Mouse (Mus musculus) MEL (cell line): ENCODE measurements around the gene Ezh1. TPM values are rescaled to one million over a fixed set of nuclear protein-coding genes. Genes with fewer than 3 reads are reported as not detected.

Experiments
- DNase-seq: peaks from one replicate; pipeline ENCODE4 v3.0.0; 2011; ENCODE audit warnings: low read depth, low spot score
- H3K27ac ChIP-seq: 2 replicates; pipeline ENCODE4 v1.5.1; 2012; ENCODE audit warnings: low read depth, mild to moderate bottlenecking, control low read depth, low read length, moderate library complexity; ENCODE audit not compliant: control insufficient read depth
- H3K27me3 ChIP-seq, 2 experiments: fragments of 150-350 bp in 1 of 2; sonication (generic) in 1 of 2; 2 replicates each; pipeline ENCODE4 v1.6.1; 2012; ENCODE audit warnings: low read length in 2 of 2, mild to moderate bottlenecking in 2 of 2, improper control_type of control experiment in 1 of 2, moderate library complexity in 1 of 2; ENCODE audit not compliant: insufficient read depth in 2 of 2, control insufficient read depth in 1 of 2
- H3K36me3 ChIP-seq, 2 experiments: 2 replicates each; pipeline ENCODE4 v1.6.1; 2012 to 2014; ENCODE audit warnings: low read length in 2 of 2, improper control_type of control experiment in 1 of 2, inconsistent platforms in 1 of 2, mild to moderate bottlenecking in 1 of 2; ENCODE audit not compliant: insufficient read depth in 2 of 2, control insufficient read depth in 1 of 2
- H3K4me1 ChIP-seq, 2 experiments: fragments of 150-350 bp in 1 of 2; sonication (generic) in 1 of 2; 2 replicates each; pipeline ENCODE4 v1.6.1; 2012; ENCODE audit warnings: low read length in 2 of 2, improper control_type of control experiment in 1 of 2, mild to moderate bottlenecking in 1 of 2; ENCODE audit not compliant: insufficient read depth in 2 of 2, control insufficient read depth in 1 of 2
- H3K4me3 ChIP-seq, 2 experiments: fragments of 150-350 bp in 1 of 2; sonication (generic) in 1 of 2; 2 replicates each; pipeline ENCODE4 v1.5.1; 2012; ENCODE audit warnings: low read depth in 2 of 2, low read length in 2 of 2, mild to moderate bottlenecking in 2 of 2, moderate library complexity in 2 of 2, control low read depth in 1 of 2, improper control_type of control experiment in 1 of 2; ENCODE audit not compliant: control insufficient read depth in 1 of 2, insufficient read depth in 1 of 2
- H3K79me2 ChIP-seq: 2 replicates; pipeline ENCODE4 v1.6.1; 2012; ENCODE audit warnings: mild to moderate bottlenecking, low read length, moderate library complexity; ENCODE audit not compliant: control insufficient read depth, poor library complexity, insufficient read depth
- H3K9ac ChIP-seq: 2 replicates; pipeline ENCODE4 v1.6.1; 2012; ENCODE audit warnings: low read depth, mild to moderate bottlenecking, control low read depth, low read length, moderate library complexity; ENCODE audit not compliant: control insufficient read depth, poor library complexity, severe bottlenecking
- H3K9me3 ChIP-seq: fragments of 150-350 bp; sonication (generic); replicated peaks from 2 replicates; pipeline ENCODE4 v1.6.1; 2012; ENCODE audit warnings: mild to moderate bottlenecking, low read length, improper control_type of control experiment, moderate library complexity; ENCODE audit not compliant: insufficient read depth
- BHLHE40 ChIP-seq: IDR thresholded peaks from 2 replicates; pipeline ENCODE4 v1.6.1; 2012; ENCODE audit warnings: low read depth, mild to moderate bottlenecking, inconsistent platforms, low read length, improper control_type of control experiment, borderline replicate concordance
- CHD2 ChIP-seq: IDR thresholded peaks from 2 replicates; pipeline ENCODE4 v1.6.1; 2011; ENCODE audit warnings: low read length, improper control_type of control experiment
- CTCF ChIP-seq, 3 experiments: IDR thresholded peaks in 2 of 3; conservative IDR thresholded peaks in 1 of 3; 2 replicates each; pipeline ENCODE4 v1.5.1; 2011 to 2012; ENCODE audit warnings: low read length in 3 of 3, low read depth in 2 of 3, mild to moderate bottlenecking in 2 of 3, improper control_type of control experiment in 1 of 3, inconsistent platforms in 1 of 3, mixed read lengths in 1 of 3, moderate library complexity in 1 of 3; ENCODE audit not compliant: control insufficient read depth in 1 of 3, insufficient read depth in 1 of 3, poor library complexity in 1 of 3, severe bottlenecking in 1 of 3
- E2F4 ChIP-seq: IDR thresholded peaks from 2 replicates; pipeline ENCODE4 v1.6.1; 2011; ENCODE audit warnings: low read depth, low read length, improper control_type of control experiment, borderline replicate concordance
- ELF1 ChIP-seq: IDR thresholded peaks from 2 replicates; pipeline ENCODE4 v1.6.1; 2014; ENCODE audit warnings: low read depth, mild to moderate bottlenecking, inconsistent platforms, low read length, improper control_type of control experiment, moderate library complexity
- GABPA ChIP-seq: IDR thresholded peaks from 2 replicates; pipeline ENCODE4 v1.6.1; 2012; ENCODE audit warnings: low read depth, mild to moderate bottlenecking, inconsistent platforms, low read length, improper control_type of control experiment, moderate library complexity
- GATA1 ChIP-seq: IDR thresholded peaks from 2 replicates; pipeline ENCODE4 v1.6.1; 2011; ENCODE audit warnings: low read depth, low read length, improper control_type of control experiment
- MAX ChIP-seq: IDR thresholded peaks from 2 replicates; pipeline ENCODE4 v1.6.1; 2011; ENCODE audit warnings: low read length, improper control_type of control experiment
- MEF2A ChIP-seq: IDR thresholded peaks from 2 replicates; pipeline ENCODE4 v1.6.1; 2014; ENCODE audit warnings: low read depth, mild to moderate bottlenecking, inconsistent platforms, low read length, improper control_type of control experiment; ENCODE audit not compliant: poor library complexity, insufficient replicate concordance, severe bottlenecking; ENCODE audit errors: extremely low read depth
- MYC ChIP-seq: IDR thresholded peaks from 2 replicates; pipeline ENCODE4 v1.6.1; 2011; ENCODE audit warnings: low read depth, mild to moderate bottlenecking, low read length, improper control_type of control experiment, moderate library complexity
- POLR2AphosphoS2 ChIP-seq: IDR thresholded peaks from 2 replicates; pipeline ENCODE4 v1.6.1; 2011; ENCODE audit warnings: low read length, improper control_type of control experiment
- RAD21 ChIP-seq: IDR thresholded peaks from 2 replicates; pipeline ENCODE4 v1.6.1; 2011; ENCODE audit warnings: mild to moderate bottlenecking, low read depth, low read length, improper control_type of control experiment
- SIN3A ChIP-seq: IDR thresholded peaks from 2 replicates; pipeline ENCODE4 v1.6.1; 2012; ENCODE audit warnings: low read length, improper control_type of control experiment, inconsistent platforms
- TBP ChIP-seq: IDR thresholded peaks from 2 replicates; pipeline ENCODE4 v1.8.0; 2011; ENCODE audit warnings: low read depth, low read length, improper control_type of control experiment
- TCF12 ChIP-seq: IDR thresholded peaks from 2 replicates; pipeline ENCODE4 v1.6.1; 2014; ENCODE audit warnings: low read depth, mild to moderate bottlenecking, inconsistent platforms, low read length, improper control_type of control experiment, moderate library complexity
- UBTF ChIP-seq: IDR thresholded peaks from 2 replicates; pipeline ENCODE4 v1.6.1; 2012; ENCODE audit warnings: low read depth, mild to moderate bottlenecking, inconsistent platforms, low read length, improper control_type of control experiment, moderate library complexity, borderline replicate concordance; ENCODE audit not compliant: insufficient read depth
- USF1 ChIP-seq: IDR thresholded peaks from 2 replicates; pipeline ENCODE4 v1.6.1; 2014; ENCODE audit warnings: low read depth, mild to moderate bottlenecking, inconsistent platforms, low read length, improper control_type of control experiment, moderate library complexity
- ZC3H11A ChIP-seq: IDR thresholded peaks from 2 replicates; pipeline ENCODE4 v1.6.1; 2012; ENCODE audit warnings: low read depth, mild to moderate bottlenecking, inconsistent platforms, low read length, improper control_type of control experiment
- ZKSCAN1 ChIP-seq: IDR thresholded peaks from 2 replicates; pipeline ENCODE4 v1.6.1; 2012; ENCODE audit warnings: low read depth, mild to moderate bottlenecking, inconsistent platforms, low read length, improper control_type of control experiment, moderate library complexity
- ZNF384 ChIP-seq: IDR thresholded peaks from 2 replicates; pipeline ENCODE4 v1.6.1; 2012; ENCODE audit warnings: low read depth, mild to moderate bottlenecking, inconsistent platforms, low read length, improper control_type of control experiment
- polyA plus RNA-seq, 2 experiments: library from polyadenylated mRNA; stranded (reverse) in 1 of 2; unstranded in 1 of 2; fragments of >175 nt in 1 of 2; fragments of >200 nt in 1 of 2; gene quantifications; 2 replicates each; pipeline versions ENCODE4 v1.2.1 to v1.2.4; 2012; ENCODE audit warnings: low replicate concordance in 2 of 2, low read depth in 1 of 2; ENCODE audit not compliant: insufficient read length in 2 of 2, insufficient read depth in 1 of 2, missing spikeins in 1 of 2
- total RNA-seq: library from RNA; depleted of rRNA; stranded (reverse); fragments of 300-350 nt; gene quantifications from 2 replicates; pipeline ENCODE4 v1.2.3, GENCODE M21; 2012

The Ezh1 gene
- total and polyA plus RNA-seq, 3 experiments, result 5.0 to 8.4 TPM; not detected in 1

DNA sequence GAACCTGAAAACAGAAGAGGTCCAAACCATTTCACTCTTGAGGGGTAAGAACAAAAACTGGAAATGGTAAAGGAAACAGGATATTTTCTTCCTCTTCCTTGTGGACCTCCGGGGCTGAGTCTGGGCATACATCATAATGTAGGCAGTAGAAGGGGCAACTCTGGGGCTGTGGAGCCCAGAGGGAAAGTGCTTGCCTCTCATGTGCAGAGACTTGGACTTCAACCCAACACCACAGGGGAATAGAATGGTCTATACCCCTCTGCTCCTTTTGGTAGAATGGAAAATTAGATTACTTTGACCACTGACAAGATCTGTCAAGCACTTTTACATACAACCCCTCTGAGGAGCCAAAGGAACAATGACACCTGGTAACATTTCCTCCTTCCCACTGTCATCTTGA, 31.2 kb downstream of the Ezh1 start:
- Histone ChIP-seq H3K79me2 (no peaks in the 10 kb centered on the region), H3K4me3 (no peak overlapping the region), H3K9me3 (no peaks in the 10 kb centered on the region), H3K36me3 (peaks cover 0 to 13% of the 10 kb centered on the region in 2 experiments; a peak in 3 of 4 replicates), H3K27me3 (no peaks in the 10 kb centered on the region), H3K4me1 (peaks cover 8 to 16% of the 10 kb centered on the region in 2 experiments), H3K9ac (no peak overlapping the region), H3K27ac (no peak overlapping the region)
- TF ChIP-seq TCF12 (no peak), ELF1 (no peak), BHLHE40 (no peak), USF1 (no peak), GATA1 (no peak), GABPA (no peak), CHD2 (no peak), CTCF (IDR thresholded peaks at IDR 0.05 in 2 of 3, conservative IDR thresholded peaks at IDR 0.05 in 1 of 3; ENCODE audit: control insufficient read depth in 1 of 3, insufficient read depth in 1 of 3, low read depth in 2 of 3, low read length in 3 of 3, poor library complexity in 1 of 3, severe bottlenecking in 1 of 3) (no peak), SIN3A (no peak), POLR2AphosphoS2 (no peak), ZKSCAN1 (no peak), RAD21 (no peak), MAX (no peak)
- DNase-seq, result no peak

DNA sequence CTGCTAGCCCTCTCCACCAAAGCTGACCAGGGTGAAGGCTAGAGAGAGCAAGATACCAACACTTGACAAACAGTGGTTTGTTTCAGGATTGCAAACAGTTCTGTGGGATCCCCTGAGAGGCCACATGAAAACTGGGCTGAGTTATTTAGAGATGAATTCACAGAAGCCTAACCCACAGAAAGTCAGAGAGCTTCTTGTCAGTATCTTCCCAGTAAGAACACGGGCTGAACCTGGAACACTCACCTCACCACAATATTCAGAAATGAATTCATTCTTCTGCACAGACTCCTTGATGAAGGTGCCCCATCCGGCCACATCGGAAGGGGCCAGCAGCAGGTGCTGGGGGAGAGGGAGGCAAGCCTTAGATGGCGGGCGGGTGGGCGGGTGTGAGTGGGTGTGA, 31.6 kb downstream of the Ezh1 start:
- Histone ChIP-seq H3K79me2 (no peaks in the 10 kb centered on the region), H3K27ac (no peak overlapping the region), H3K9ac (no peak overlapping the region), H3K9me3 (no peaks in the 10 kb centered on the region), H3K36me3 (peaks cover 0 to 17% of the 10 kb centered on the region in 2 experiments; a peak in 3 of 4 replicates), H3K4me1 (peaks cover 8 to 19% of the 10 kb centered on the region in 2 experiments), H3K27me3 (no peaks in the 10 kb centered on the region), H3K4me3 (no peak overlapping the region)
- DNase-seq, result no peak
- TF ChIP-seq BHLHE40 (no peak), UBTF (no peak), TCF12 (no peak)

DNA sequence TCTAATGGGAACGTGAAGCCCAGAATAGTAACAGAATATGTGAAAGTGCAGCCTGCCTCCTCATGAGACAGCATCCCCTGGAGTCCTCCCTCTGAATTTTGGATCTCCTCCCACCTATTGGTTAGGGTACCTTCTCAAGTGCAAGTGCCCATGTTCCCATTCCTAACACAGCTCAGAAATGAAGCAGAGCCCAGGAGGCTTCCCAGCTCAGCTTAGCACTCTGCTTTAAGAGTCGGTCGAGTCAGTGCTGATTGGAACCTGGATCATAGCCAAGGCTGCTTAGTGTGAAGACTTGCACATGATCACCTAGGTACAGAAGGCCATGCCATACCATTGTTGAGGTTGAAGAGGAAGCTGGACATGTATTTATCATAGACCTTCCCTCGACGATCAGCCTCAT, 32.1 kb downstream of the Ezh1 start:
- peaks cover 8 to 24% of the 10 kb centered on the region in 2 experiments for H3K4me1 ChIP-seq

More for the DNA sequence above, 32.1 kb downstream of the Ezh1 start:
- no peak overlapping the region for H3K9ac ChIP-seq
- no peaks in the 10 kb centered on the region for H3K79me2 ChIP-seq
- H3K4me3 ChIP-seq, result no peak overlapping the region
- peaks cover 0 to 21% of the 10 kb centered on the region in 2 experiments; a peak in 3 of 4 replicates for H3K36me3 ChIP-seq
- no peaks in the 10 kb centered on the region for H3K27me3 ChIP-seq
- H3K9me3 ChIP-seq, result no peaks in the 10 kb centered on the region
- TF ChIP-seq E2F4 (no peak), MYC (no peak), CHD2 (no peak), MEF2A (no peak), TBP (no peak), TCF12 (no peak), ZC3H11A (no peak), BHLHE40 (no peak), ZNF384 (no peak)
- DNase-seq, result peak; percentile 44
- H3K27ac ChIP-seq, result no peak overlapping the region
